Mouse (Mus musculus) layer of hippocampus, postnatal 36 days (tissue): ENCODE measurements around the gene Ube2dnl1. TPM values are rescaled to one million over a fixed set of nuclear protein-coding genes. Genes with fewer than 3 reads are reported as not detected.

ENCODE experiments used
- DNase-seq, 2 experiments: peaks; one replicate each; pipeline ENCODE4 v3.0.0; 2022
- total RNA-seq, 2 experiments: library from RNA; stranded (reverse); gene quantifications; 2 replicates each; pipeline ENCODE4 v1.2.3; 2021

Ube2dnl1 gene
- total RNA-seq, result not detected

GRCm38 (mm10) chrX:114904712-114905111, at the start of gene Ube2dnl1:
Gene Ube2dnl1, plus strand, starts transcription at chrX:114905012.
- no peak for DNase-seq

GRCm38 (mm10) chrX:114895489-114895888, 9.3 kb upstream of the Ube2dnl1 start:
- DNase-seq, result no peak

- no peak for DNase-seq
Observed at GRCm38 (mm10) chrX:114897506-114897905, 7.3 kb upstream of the Ube2dnl1 start.

GRCm38 (mm10) chrX:114903391-114903790, 1.4 kb upstream of the Ube2dnl1 start:
- DNase-seq, result no peak

GRCm38 (mm10) chrX:114907282-114907681, 2.5 kb downstream of the Ube2dnl1 start, which contains the start of gene Ube2dnl2:
Gene Ube2dnl2, plus strand, starts transcription at chrX:114907582.
- DNase-seq, result no peak

GRCm38 (mm10) chrX:114955066-114955465, 50.3 kb downstream of the Ube2dnl1 start:
- DNase-seq, result no peak

Other genes starting within 250 kb of the Ube2dnl1 start
- not detected for gene Ube2dnl2, start 2.6 kb downstream of the Ube2dnl1 start, total RNA-seq